Mouse (Mus musculus): ENCODE measurements around the gene Scimp. TPM values are rescaled to one million over a fixed set of nuclear protein-coding genes. Genes with fewer than 3 reads are reported as not detected.
A peak's percentile ranks its signal among the peaks of the same experiment; 100 is the strongest.

Gene Scimp
- polyA plus RNA-seq, 1 experiment: 0.15 TPM

DNA sequence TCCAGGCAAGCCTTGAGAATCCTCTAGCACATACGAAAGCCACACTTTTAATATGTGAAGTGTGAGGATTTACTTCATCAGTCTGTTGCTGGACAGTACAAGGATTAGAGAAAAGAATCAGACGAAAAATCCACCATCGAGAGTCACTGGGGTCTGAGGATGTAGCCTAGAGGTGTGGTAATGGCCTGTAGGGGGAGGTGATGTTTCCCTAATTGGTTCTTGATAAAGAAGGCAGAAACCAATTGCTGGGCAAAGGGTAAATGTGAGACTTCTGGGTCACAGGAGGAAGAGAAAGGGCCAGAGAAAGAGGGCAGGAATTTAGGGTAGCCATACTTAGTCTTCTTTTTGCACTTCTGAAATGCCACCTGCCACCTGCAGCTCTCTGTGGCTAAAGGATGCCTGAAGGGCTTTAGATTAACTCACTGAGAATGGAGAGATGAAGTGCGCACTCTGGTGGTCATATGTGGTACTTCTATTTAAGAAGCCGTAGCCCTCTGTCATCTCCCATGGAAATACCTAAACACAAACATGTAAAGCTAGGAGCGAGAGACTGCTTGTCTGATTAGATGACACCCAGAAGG, 3.2 kb upstream of the Scimp start:
- TF ChIP-seq CTCF (IDR thresholded peaks at IDR 0.05; ENCODE audit: extremely low read depth, insufficient read depth, low read length): peak; percentile 47; the same call in 1 of the 2 replicates
- no peak for TF ChIP-seq POLR2A (IDR thresholded peaks at IDR 0.05; ENCODE audit: extremely low read depth, insufficient read depth, low read length)
- H3K4me3 ChIP-seq (ENCODE audit: insufficient read depth, low read length): no peak overlapping the region
- H3K27ac ChIP-seq (ENCODE audit: insufficient read depth, low read length): no peak overlapping the region
- H3K4me1 ChIP-seq (ENCODE audit: control insufficient read depth, insufficient read depth, low read length): no peaks in the 10 kb centered on the region

DNA sequence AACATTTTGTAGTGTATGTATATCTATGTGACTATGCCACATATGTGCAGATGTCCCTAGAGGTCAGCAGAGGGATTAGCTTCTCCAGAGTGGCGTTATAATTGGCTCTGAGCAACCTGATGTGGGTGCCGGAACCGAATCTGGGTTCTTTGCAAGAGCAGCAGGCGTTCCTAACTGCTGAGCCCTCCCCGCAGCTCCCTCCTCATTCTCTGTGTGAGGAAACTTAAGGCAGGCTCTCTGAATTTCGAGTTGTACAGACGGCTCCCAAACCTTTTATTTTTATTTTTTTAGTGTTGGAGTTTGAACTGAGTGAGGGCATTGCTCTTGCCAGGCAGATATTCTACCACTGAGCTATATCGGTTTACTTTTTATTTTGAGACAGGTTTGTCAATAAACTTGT, 2.7 kb upstream of the Scimp start:
- Histone ChIP-seq H3K4me3 (ENCODE audit: insufficient read depth, low read length) (no peak overlapping the region), H3K4me1 (ENCODE audit: control insufficient read depth, insufficient read depth, low read length) (no peaks in the 10 kb centered on the region), H3K27ac (ENCODE audit: insufficient read depth, low read length) (no peak overlapping the region)
- TF ChIP-seq POLR2A (IDR thresholded peaks at IDR 0.05; ENCODE audit: extremely low read depth, insufficient read depth, low read length): no peak
- no peak for TF ChIP-seq CTCF (IDR thresholded peaks at IDR 0.05; ENCODE audit: extremely low read depth, insufficient read depth, low read length)

DNA sequence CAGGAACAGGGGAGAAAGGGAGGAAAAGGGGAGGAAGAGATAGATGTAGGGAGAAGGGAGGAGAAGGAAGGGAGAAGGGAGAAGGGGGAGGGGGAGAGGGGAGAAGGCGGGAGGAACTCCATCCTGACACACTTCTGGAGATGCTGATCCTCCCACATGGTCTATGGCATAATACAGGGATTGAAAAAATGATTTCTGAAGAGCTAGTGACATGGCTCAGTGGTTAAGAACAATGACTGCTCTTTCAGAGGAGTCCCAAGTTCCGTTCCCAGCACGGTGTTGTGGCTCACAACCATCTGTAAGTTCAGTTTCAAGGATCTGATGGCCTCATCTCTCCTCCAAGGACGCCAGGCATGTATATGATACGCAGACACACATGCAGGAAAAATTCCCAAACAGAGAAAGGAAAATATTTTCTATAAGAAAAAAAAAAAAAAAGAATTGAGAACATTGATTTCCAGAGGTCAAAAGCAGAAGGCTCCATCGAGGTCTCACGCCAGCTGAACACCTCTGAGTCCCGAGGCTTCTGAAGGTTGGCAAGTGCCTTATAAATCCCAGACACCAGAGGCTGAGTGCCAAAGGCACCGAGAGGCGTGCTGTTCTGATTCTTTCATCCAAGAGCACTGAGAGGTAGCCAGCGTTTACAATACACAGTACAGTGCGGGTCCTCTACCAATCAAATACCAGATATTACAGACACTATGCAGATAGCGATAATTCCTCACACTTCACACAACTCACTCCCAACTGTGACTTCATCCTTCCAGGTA, 730 bp downstream of the Scimp start:
- Histone ChIP-seq H3K4me3 (ENCODE audit: insufficient read depth, low read length) (no peak overlapping the region), H3K27ac (ENCODE audit: insufficient read depth, low read length) (no peak overlapping the region), H3K4me1 (ENCODE audit: control insufficient read depth, insufficient read depth, low read length) (no peaks in the 10 kb centered on the region)
- TF ChIP-seq POLR2A (IDR thresholded peaks at IDR 0.05; ENCODE audit: extremely low read depth, insufficient read depth, low read length) (no peak), CTCF (IDR thresholded peaks at IDR 0.05; ENCODE audit: extremely low read depth, insufficient read depth, low read length) (no peak)

DNA sequence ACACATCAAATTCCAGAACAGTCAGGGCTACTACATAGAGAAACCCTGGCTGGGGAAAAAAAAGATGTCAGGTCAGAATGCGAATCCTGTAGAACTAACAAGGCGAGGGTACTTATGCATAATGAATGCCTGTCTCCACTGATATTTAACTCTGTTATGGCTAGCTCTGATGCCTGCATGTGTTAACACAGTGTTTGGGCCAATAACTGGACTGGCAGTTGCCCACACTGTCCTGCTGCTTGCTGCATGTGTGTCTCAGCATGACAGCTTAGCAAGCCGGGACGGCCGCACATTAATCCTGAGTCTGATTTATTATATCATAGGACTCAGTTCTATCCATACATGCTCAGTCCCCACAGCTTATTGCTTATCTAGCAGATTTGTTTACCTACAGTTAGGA, 1.3 kb downstream of the Scimp start:
- no peak overlapping the region for H3K4me3 ChIP-seq (ENCODE audit: insufficient read depth, low read length)
- no peak for TF ChIP-seq POLR2A (IDR thresholded peaks at IDR 0.05; ENCODE audit: extremely low read depth, insufficient read depth, low read length)
- TF ChIP-seq CTCF (IDR thresholded peaks at IDR 0.05; ENCODE audit: extremely low read depth, insufficient read depth, low read length): no peak
- H3K27ac ChIP-seq (ENCODE audit: insufficient read depth, low read length): no peak overlapping the region
- no peaks in the 10 kb centered on the region for H3K4me1 ChIP-seq (ENCODE audit: control insufficient read depth, insufficient read depth, low read length)

DNA sequence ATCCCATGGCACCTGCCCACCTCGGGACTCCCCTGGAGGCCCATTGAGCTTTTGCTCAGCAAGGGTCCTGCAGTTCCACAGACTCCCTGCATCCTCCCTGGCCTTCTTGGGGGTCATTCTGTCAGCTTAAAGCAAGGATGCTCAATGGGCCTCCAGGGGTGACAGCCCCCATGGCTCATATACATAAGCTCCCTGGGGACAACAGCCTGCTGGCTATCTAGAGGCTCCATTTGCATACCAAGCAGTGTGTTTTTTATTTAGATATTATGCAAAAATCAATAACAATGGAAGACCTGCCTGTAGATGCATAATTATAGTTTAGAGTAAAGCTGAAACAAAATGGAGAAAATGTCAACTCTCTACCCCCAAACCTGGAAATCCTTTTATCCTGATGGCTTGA, 3.4 kb downstream of the Scimp start:
- H3K4me3 ChIP-seq (ENCODE audit: insufficient read depth, low read length): no peak overlapping the region
- TF ChIP-seq POLR2A (IDR thresholded peaks at IDR 0.05; ENCODE audit: extremely low read depth, insufficient read depth, low read length): no peak
- no peak for TF ChIP-seq CTCF (IDR thresholded peaks at IDR 0.05; ENCODE audit: extremely low read depth, insufficient read depth, low read length)
- H3K4me1 ChIP-seq (ENCODE audit: control insufficient read depth, insufficient read depth, low read length): no peaks in the 10 kb centered on the region
- H3K27ac ChIP-seq (ENCODE audit: insufficient read depth, low read length): no peak overlapping the region

DNA sequence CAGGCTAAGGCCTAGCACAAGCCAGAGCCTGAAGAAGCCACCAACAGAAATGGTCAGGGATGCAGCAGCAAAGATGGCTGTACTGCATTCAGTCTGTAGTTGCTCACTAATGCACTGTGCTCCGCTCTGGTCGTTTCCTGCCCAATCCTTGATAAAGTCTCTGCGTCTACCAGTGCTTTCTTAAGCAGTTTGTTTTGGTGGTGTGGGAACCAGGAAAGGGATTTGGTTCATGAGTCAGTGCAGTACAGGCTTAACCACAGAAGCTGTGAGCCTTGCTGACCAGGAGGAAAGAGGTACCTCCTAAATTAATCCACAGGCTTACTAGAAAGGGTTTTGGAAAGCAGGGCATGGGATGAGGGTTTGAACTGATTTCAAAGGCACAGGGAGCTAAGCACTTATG, 4.3 kb downstream of the Scimp start:
- TF ChIP-seq CTCF (IDR thresholded peaks at IDR 0.05; ENCODE audit: extremely low read depth, insufficient read depth, low read length) (no peak), POLR2A (IDR thresholded peaks at IDR 0.05; ENCODE audit: extremely low read depth, insufficient read depth, low read length) (no peak)
- Histone ChIP-seq H3K4me1 (ENCODE audit: control insufficient read depth, insufficient read depth, low read length) (no peaks in the 10 kb centered on the region), H3K27ac (ENCODE audit: insufficient read depth, low read length) (no peak overlapping the region), H3K4me3 (ENCODE audit: insufficient read depth, low read length) (no peak overlapping the region)

DNA sequence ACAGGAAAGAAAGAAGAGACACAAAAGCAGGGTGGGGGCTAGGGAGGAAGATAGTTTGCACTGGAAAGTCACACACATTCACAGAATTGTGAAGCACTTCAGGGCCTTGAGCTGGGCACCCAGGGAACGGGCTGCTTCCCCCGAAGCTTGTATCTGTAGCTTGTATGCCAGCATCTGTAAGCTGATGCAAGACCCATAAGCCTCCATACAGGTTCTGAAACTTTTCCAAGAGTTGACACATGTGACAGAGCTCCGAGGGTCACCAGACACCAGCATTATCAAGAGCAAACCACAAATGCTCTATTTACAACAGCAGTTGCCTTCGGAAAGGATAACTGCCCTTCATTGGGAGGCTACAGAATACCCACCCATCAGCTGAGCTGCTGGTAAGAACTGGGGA, 4.8 kb downstream of the Scimp start:
- no peak overlapping the region for H3K27ac ChIP-seq (ENCODE audit: insufficient read depth, low read length)

DNA sequence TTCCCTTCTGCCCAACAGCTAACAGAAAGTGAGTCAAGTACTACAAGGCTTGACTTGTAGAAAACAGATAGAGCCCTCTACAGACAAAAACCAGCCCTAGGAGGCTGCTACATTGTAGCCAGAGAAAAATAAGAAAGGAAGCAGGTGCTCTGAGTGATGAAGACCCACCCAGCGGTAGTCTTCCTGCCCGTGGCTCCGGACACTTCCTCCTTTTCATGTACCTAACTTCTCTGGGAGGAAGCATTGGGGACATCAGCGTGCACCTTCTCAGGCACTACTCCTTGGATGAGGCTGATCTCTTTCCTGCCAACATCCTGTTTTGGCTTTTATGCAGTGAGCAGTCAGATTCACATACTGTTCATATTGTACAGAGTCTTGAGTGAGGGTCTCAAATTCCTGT, 5.7 kb downstream of the Scimp start:
- Histone ChIP-seq H3K4me3 (ENCODE audit: insufficient read depth, low read length) (no peak overlapping the region), H3K27ac (ENCODE audit: insufficient read depth, low read length) (no peak overlapping the region), H3K4me1 (ENCODE audit: control insufficient read depth, insufficient read depth, low read length) (no peaks in the 10 kb centered on the region)
- TF ChIP-seq CTCF (IDR thresholded peaks at IDR 0.05; ENCODE audit: extremely low read depth, insufficient read depth, low read length): no peak

More for the DNA sequence above, 4.8 kb downstream of the Scimp start:
- TF ChIP-seq POLR2A (IDR thresholded peaks at IDR 0.05; ENCODE audit: extremely low read depth, insufficient read depth, low read length) (no peak), CTCF (IDR thresholded peaks at IDR 0.05; ENCODE audit: extremely low read depth, insufficient read depth, low read length) (no peak)
- Histone ChIP-seq H3K4me3 (ENCODE audit: insufficient read depth, low read length) (no peak overlapping the region), H3K4me1 (ENCODE audit: control insufficient read depth, insufficient read depth, low read length) (no peaks in the 10 kb centered on the region)

DNA sequence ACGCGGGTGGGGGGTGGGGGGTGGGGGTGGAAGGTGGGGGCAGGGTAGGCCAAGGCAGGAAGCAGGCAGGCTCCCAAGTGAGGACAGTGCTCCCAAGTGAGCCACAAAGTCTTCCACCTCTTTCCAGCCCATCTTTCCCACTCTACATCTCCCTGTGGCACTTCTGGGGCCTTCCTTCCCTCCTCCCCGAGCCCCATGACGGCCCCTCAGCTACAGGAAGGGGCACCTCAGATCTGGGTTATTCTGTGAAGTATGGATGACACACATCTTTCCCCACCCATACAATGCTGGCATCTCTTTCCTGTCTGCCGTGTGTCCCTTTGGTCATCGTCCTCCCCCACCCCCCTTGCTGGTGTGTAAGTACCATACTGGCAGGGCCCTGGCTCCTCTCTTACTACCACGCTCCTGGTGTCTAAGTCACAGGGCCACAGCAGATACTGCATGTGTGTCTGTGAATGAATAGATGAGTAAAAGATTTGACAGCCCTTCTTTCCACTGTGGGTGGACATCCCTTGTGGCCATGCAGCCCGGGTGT, 6.7 kb downstream of the Scimp start:
- TF ChIP-seq CTCF (IDR thresholded peaks at IDR 0.05; ENCODE audit: extremely low read depth, insufficient read depth, low read length): no peak
- Histone ChIP-seq H3K4me1 (ENCODE audit: control insufficient read depth, insufficient read depth, low read length) (no peaks in the 10 kb centered on the region), H3K4me3 (ENCODE audit: insufficient read depth, low read length) (no peak overlapping the region), H3K27ac (ENCODE audit: insufficient read depth, low read length) (no peak overlapping the region)

DNA sequence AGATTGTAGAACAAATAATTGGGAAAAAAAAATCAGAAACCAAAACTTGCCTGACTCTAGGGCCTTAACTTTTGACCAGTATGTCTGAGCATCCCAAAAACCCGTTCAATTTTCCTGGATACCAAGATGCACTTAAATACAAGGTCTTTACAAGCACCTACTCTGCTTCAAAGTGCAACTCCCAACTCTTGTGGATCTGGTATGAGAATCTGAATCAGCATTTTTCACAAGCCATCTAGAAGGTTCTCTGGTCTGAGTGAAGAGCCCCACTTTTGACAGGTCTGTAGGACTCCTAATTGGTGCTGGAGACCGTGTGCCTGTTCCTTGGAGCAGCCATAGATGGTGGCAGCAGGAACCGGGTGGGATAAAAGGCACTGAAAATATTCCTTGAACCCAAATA, 8.0 kb downstream of the Scimp start:
- no peak overlapping the region for H3K4me3 ChIP-seq (ENCODE audit: insufficient read depth, low read length)
- H3K27ac ChIP-seq (ENCODE audit: insufficient read depth, low read length): no peak overlapping the region
- H3K4me1 ChIP-seq (ENCODE audit: control insufficient read depth, insufficient read depth, low read length): no peaks in the 10 kb centered on the region
- TF ChIP-seq POLR2A (IDR thresholded peaks at IDR 0.05; ENCODE audit: extremely low read depth, insufficient read depth, low read length) (no peak), CTCF (IDR thresholded peaks at IDR 0.05; ENCODE audit: extremely low read depth, insufficient read depth, low read length) (no peak)

Data from cortical plate, adult 2 months (tissue).